Mouse (Mus musculus): Measurements from ENCODE around the gene Muc3. TPM values are rescaled to one million over a fixed set of nuclear protein-coding genes. Genes with fewer than 3 reads are reported as not detected.

Muc3 gene
- polyA plus RNA-seq, 2 experiments: not detected

- Histone ChIP-seq H3K36me3 (ENCODE audit: control insufficient read depth, insufficient read depth, low read length) (no peaks in the 10 kb centered on the region), H3K27ac (replicated peaks; ENCODE audit: low read depth, low read length) (no peak overlapping the region), H3K9me3 (ENCODE audit: control insufficient read depth, low read length) (no peaks in the 10 kb centered on the region), H3K9ac (ENCODE audit: low read depth, low read length, severe bottlenecking) (no peak overlapping the region), H3K4me2 (replicated peaks; ENCODE audit: low read depth, low read length, severe bottlenecking) (no peak overlapping the region), H3K4me1 (ENCODE audit: control insufficient read depth, insufficient read depth, low read length) (no peaks in the 10 kb centered on the region), H3K4me3 (replicated peaks; ENCODE audit: low read length) (no peak overlapping the region), H3K27me3 (ENCODE audit: control insufficient read depth, insufficient read depth, low read length) (no peaks in the 10 kb centered on the region)
- ATAC-seq (ENCODE audit: low FRiP score, low read depth): no peak
- no peak for TF ChIP-seq POLR2A (IDR thresholded peaks at IDR 0.05; ENCODE audit: borderline replicate concordance, extremely low read depth, insufficient read depth, insufficient read length)
- DNase-seq (ENCODE audit: low spot score): no peak
- 71% methylated on average over 8 of the region's 8 CpGs for WGBS
These were observed 30.7 kb upstream of the Muc3 start for GRCm38 (mm10) chr5:137179646-137180374.

GRCm38 (mm10) chr5:137173967-137174366 lies 24.8 kb upstream of the Muc3 start:
- Histone ChIP-seq H3K4me2 (replicated peaks; ENCODE audit: low read depth, low read length, severe bottlenecking) (no peak overlapping the region), H3K4me3 (replicated peaks; ENCODE audit: low read length) (no peak overlapping the region), H3K27me3 (ENCODE audit: control insufficient read depth, insufficient read depth, low read length) (no peaks in the 10 kb centered on the region), H3K27ac (replicated peaks; ENCODE audit: low read depth, low read length) (no peak overlapping the region), H3K9ac (ENCODE audit: low read depth, low read length, severe bottlenecking) (no peak overlapping the region), H3K36me3 (ENCODE audit: control insufficient read depth, insufficient read depth, low read length) (no peaks in the 10 kb centered on the region), H3K4me1 (ENCODE audit: control insufficient read depth, insufficient read depth, low read length) (no peaks in the 10 kb centered on the region), H3K9me3 (ENCODE audit: control insufficient read depth, low read length) (no peaks in the 10 kb centered on the region)
- DNase-seq (ENCODE audit: low spot score) (no peak), ATAC-seq (ENCODE audit: low FRiP score, low read depth) (no peak)
- no peak for TF ChIP-seq POLR2A (IDR thresholded peaks at IDR 0.05; ENCODE audit: borderline replicate concordance, extremely low read depth, insufficient read depth, insufficient read length)
- 81% methylated on average over 6 of the region's 6 CpGs for WGBS

DNA sequence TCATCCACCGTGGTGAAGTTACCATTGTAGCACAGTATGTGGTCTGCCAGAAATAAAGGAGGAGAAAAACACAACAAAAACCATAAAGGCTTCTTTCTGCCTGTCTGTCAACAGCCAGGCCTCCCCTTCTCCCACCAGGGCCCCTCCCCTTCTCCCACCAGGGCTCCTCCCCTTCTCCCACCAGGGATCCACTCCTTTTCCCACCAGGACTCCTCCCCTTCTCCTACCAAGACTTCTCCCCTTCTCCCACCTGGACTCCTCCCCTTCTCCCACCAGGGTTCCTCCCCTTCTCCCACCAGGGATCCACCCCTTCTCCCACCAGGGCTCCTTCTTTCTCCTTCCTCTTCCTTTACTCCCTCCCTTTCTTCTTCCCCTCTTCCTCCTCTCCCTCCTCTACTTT lies 23.5 kb upstream of the Muc3 start:
- DNase-seq (ENCODE audit: low spot score) (no peak), ATAC-seq (ENCODE audit: low FRiP score, low read depth) (no peak)
- Histone ChIP-seq H3K9ac (ENCODE audit: low read depth, low read length, severe bottlenecking) (no peak overlapping the region), H3K4me2 (replicated peaks; ENCODE audit: low read depth, low read length, severe bottlenecking) (no peak overlapping the region), H3K27me3 (ENCODE audit: control insufficient read depth, insufficient read depth, low read length) (no peaks in the 10 kb centered on the region), H3K9me3 (ENCODE audit: control insufficient read depth, low read length) (no peaks in the 10 kb centered on the region), H3K36me3 (ENCODE audit: control insufficient read depth, insufficient read depth, low read length) (no peaks in the 10 kb centered on the region), H3K4me3 (replicated peaks; ENCODE audit: low read length) (no peak overlapping the region), H3K4me1 (ENCODE audit: control insufficient read depth, insufficient read depth, low read length) (no peaks in the 10 kb centered on the region), H3K27ac (replicated peaks; ENCODE audit: low read depth, low read length) (no peak overlapping the region)
- no peak for TF ChIP-seq POLR2A (IDR thresholded peaks at IDR 0.05; ENCODE audit: borderline replicate concordance, extremely low read depth, insufficient read depth, insufficient read length)
- 0% methylated on average over 1 of the region's 1 CpGs for WGBS

DNA sequence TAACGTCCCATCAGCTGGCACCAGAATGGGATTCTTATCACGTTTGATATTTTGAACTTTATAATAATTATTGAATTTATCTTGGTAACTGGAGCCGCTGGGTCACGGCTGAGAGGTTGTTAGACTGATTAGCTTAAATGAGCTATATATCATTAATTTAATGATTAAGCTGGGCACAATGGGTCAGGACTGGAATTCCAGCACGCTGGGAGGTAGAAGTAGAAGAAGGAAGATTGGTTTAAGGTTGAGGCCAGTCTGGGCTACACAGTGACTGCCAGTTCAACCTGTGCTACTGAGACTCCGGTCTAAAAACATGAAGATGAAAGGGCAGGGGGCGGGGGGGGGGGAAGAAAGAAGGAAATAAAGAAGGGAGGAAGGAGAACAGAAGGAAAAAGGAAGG lies 22.4 kb upstream of the Muc3 start:
- ATAC-seq (ENCODE audit: low FRiP score, low read depth): no peak
- 71% methylated on average over 7 of the region's 7 CpGs for WGBS
- DNase-seq (ENCODE audit: low spot score): no peak
- no peak overlapping the region for H3K9ac ChIP-seq (ENCODE audit: low read depth, low read length, severe bottlenecking)
- no peaks in the 10 kb centered on the region for H3K36me3 ChIP-seq (ENCODE audit: control insufficient read depth, insufficient read depth, low read length)
- no peaks in the 10 kb centered on the region for H3K4me1 ChIP-seq (ENCODE audit: control insufficient read depth, insufficient read depth, low read length)
- no peak for TF ChIP-seq POLR2A (IDR thresholded peaks at IDR 0.05; ENCODE audit: borderline replicate concordance, extremely low read depth, insufficient read depth, insufficient read length)
- H3K9me3 ChIP-seq (ENCODE audit: control insufficient read depth, low read length): no peaks in the 10 kb centered on the region
- H3K4me2 ChIP-seq (replicated peaks; ENCODE audit: low read depth, low read length, severe bottlenecking): no peak overlapping the region
- no peaks in the 10 kb centered on the region for H3K27me3 ChIP-seq (ENCODE audit: control insufficient read depth, insufficient read depth, low read length)
- H3K4me3 ChIP-seq (replicated peaks; ENCODE audit: low read length): no peak overlapping the region
- H3K27ac ChIP-seq (replicated peaks; ENCODE audit: low read depth, low read length): no peak overlapping the region

DNA sequence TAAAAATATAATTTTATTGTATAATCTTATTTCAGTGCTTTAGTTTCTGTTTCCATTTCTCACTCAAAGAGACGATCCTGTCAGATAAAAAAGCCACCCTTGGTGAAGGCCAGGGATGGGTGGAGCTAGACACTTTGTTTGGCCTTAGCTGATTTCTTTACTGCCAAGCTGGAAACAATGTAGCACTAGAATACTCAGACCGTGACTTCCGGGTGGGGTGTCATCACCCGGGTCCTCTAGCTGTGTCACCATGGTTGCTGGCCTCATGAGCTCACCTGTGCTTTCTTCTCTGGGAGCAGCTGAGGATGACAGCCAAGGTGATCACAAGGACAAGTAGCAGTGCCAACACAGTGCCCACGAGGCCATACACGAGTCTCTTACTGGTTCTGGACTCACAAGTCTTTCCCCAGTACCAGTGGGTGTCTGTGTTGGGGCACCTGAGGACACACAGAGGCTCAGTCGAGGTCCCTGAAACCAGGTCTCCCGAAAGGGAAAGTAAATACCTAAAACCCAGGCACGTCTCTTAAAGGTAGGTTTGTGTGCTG lies 21.8 kb upstream of the Muc3 start:
- no peaks in the 10 kb centered on the region for H3K36me3 ChIP-seq (ENCODE audit: control insufficient read depth, insufficient read depth, low read length)
- H3K27ac ChIP-seq (replicated peaks; ENCODE audit: low read depth, low read length): no peak overlapping the region
- H3K4me3 ChIP-seq (replicated peaks; ENCODE audit: low read length): no peak overlapping the region
- H3K27me3 ChIP-seq (ENCODE audit: control insufficient read depth, insufficient read depth, low read length): no peaks in the 10 kb centered on the region
- no peaks in the 10 kb centered on the region for H3K9me3 ChIP-seq (ENCODE audit: control insufficient read depth, low read length)
- TF ChIP-seq POLR2A (IDR thresholded peaks at IDR 0.05; ENCODE audit: borderline replicate concordance, extremely low read depth, insufficient read depth, insufficient read length): no peak
- no peaks in the 10 kb centered on the region for H3K4me1 ChIP-seq (ENCODE audit: control insufficient read depth, insufficient read depth, low read length)
- H3K9ac ChIP-seq (ENCODE audit: low read depth, low read length, severe bottlenecking): no peak overlapping the region
- ATAC-seq (ENCODE audit: low FRiP score, low read depth) (no peak), DNase-seq (ENCODE audit: low spot score) (no peak)
- WGBS: 79% methylated on average over 9 of the region's 9 CpGs
- no peak overlapping the region for H3K4me2 ChIP-seq (replicated peaks; ENCODE audit: low read depth, low read length, severe bottlenecking)
